8 mouse cellular contexts compared by ENCODE assay signal in the genomic region with DNA sequence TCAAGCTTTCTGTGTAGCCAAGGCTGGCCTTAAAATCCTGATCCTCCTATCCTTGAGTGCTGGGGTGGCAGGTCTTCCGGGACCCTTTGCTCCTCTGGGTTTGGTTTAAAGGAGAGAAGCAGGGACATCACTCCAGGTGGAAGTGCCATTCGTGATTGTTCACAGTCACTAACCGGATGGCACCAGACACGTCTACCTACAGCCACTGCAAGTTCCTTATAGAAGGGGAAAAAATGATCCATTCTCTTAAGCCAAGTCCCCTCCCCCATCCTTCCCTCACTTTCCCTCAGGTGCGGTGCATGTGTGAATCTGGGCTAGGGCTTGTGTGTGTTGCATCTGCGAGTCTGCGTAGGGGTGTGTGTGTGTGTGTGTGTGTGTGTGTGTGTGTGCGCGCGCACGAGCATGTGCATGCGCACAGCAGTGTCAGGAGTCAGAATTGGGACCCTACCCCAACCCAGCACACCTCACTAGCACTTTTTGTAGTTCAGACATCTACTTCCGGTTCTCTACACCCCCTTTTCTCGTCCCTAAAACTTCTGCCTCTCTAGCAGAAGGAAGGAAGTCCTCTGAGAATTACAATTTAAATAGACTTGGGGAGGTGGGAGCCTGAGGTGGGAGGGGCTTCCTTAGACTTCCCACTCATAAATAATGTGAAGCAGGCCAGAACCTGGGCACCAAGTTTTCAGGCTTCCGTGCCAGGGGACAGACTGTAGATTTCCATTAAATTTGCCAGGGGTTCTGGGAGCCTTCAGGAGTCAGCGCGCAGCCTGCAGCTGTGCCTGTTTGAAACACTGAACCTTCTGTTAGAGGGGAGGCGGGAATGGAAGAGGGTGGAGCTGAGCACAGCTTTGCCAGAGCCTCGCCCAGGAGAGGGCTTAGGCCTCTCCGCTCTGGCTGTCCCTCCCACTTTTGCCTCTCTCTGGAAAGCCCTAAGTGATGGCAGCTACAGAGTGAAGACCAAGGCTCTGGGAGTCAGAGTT. TPM values are rescaled to one million over a fixed set of nuclear protein-coding genes. Genes with fewer than 3 reads are reported as not detected.
DNase-seq lines count a peak whose midpoint lies in the region; ATAC-seq and TF ChIP-seq lines count a peak whose summit lies in the region.

No protein-coding gene starts in this region.

- peak; percentile 45 for DNase-seq in kidney, adult 11 months
- DNase-seq in kidney, adult 9 months: no peak
- DNase-seq in hindbrain, embryonic 11.5 days (ENCODE audit: low spot score): peak; percentile 55
- peak; percentile 22 for DNase-seq in left cerebral cortex, postnatal 4 days
- DNase-seq in thymus, postnatal 4 days: peak; percentile 52

- 25% methylated on average over 20 of the region's 20 CpGs for WGBS in forebrain, embryonic 16.5 days
- WGBS in hindbrain, embryonic 11.5 days: 28% methylated on average over 20 of the region's 20 CpGs
- 36% methylated on average over 20 of the region's 20 CpGs for WGBS in midbrain, embryonic 12.5 days

- TF ChIP-seq POLR2A in bone marrow macrophage, adult 2 months (IDR thresholded peaks at IDR 0.05; ENCODE audit: borderline replicate concordance, low read depth, low read length): no peak

- H3K27ac ChIP-seq in bone marrow macrophage, adult 2 months (ENCODE audit: insufficient read depth, low read depth, low read length): peak overlapping the region; percentile 46
- no peak overlapping the region for H3K27ac ChIP-seq in forebrain, embryonic 16.5 days (ENCODE audit: low read length)
- no peak overlapping the region for H3K27ac ChIP-seq in hindbrain, embryonic 11.5 days (ENCODE audit: low read depth, low read length)
- 0 out of 2 replicates have a peak overlapping the region, but pooled peaks have one; percentile 10 for H3K27ac ChIP-seq in midbrain, embryonic 12.5 days (replicated peaks)

- peaks cover 34% of the 10 kb centered on the region for H3K27me3 ChIP-seq in forebrain, embryonic 16.5 days (replicated peaks; ENCODE audit: control insufficient read depth, insufficient read depth, low read length)
- peaks cover 33% of the 10 kb centered on the region for H3K27me3 ChIP-seq in hindbrain, embryonic 11.5 days (ENCODE audit: control insufficient read depth, insufficient read depth, low read length)
- peaks cover 51% of the 10 kb centered on the region for H3K27me3 ChIP-seq in midbrain, embryonic 12.5 days

- TF ChIP-seq CTCF in bone marrow macrophage, adult 2 months (IDR thresholded peaks at IDR 0.05; ENCODE audit: low read depth, low read length): no peak

- peaks cover 42% of the 10 kb centered on the region for H3K4me1 ChIP-seq in bone marrow macrophage, adult 2 months (ENCODE audit: control insufficient read depth, insufficient read depth, low read length)
- peaks cover 18% of the 10 kb centered on the region for H3K4me1 ChIP-seq in forebrain, embryonic 16.5 days (replicated peaks; ENCODE audit: control insufficient read depth, insufficient read depth, low read length)
- 0 out of 2 replicates have a peak, but pooled peaks cover 4% of the 10 kb centered on the region for H3K4me1 ChIP-seq in hindbrain, embryonic 11.5 days (replicated peaks; ENCODE audit: control insufficient read depth, insufficient read depth, low read length)
- peaks cover 33% of the 10 kb centered on the region for H3K4me1 ChIP-seq in midbrain, embryonic 12.5 days

- ATAC-seq in forebrain, embryonic 16.5 days: peak; percentile 74
- ATAC-seq in hindbrain, embryonic 11.5 days (ENCODE audit: low FRiP score): no peak
- ATAC-seq in midbrain, embryonic 12.5 days (ENCODE audit: low FRiP score, low read depth): no peak

- H3K4me3 ChIP-seq in bone marrow macrophage, adult 2 months (ENCODE audit: insufficient read depth, low read length): 0 out of 2 replicates have a peak overlapping the region, but pooled peaks have one; percentile 10
- no peak overlapping the region for H3K4me3 ChIP-seq in forebrain, embryonic 16.5 days (replicated peaks; ENCODE audit: low read length)
- no peak overlapping the region for H3K4me3 ChIP-seq in hindbrain, embryonic 11.5 days (ENCODE audit: low read depth, low read length)
- no peak overlapping the region for H3K4me3 ChIP-seq in midbrain, embryonic 12.5 days

- no peaks in the 10 kb centered on the region for H3K36me3 ChIP-seq in forebrain, embryonic 16.5 days (ENCODE audit: control insufficient read depth, insufficient read depth)
- no peaks in the 10 kb centered on the region for H3K36me3 ChIP-seq in hindbrain, embryonic 11.5 days (ENCODE audit: control insufficient read depth, insufficient read depth, low read length)
- H3K36me3 ChIP-seq in midbrain, embryonic 12.5 days: no peaks in the 10 kb centered on the region

- no peaks in the 10 kb centered on the region for H3K9me3 ChIP-seq in forebrain, embryonic 16.5 days (ENCODE audit: control insufficient read depth, low read length)
- H3K9me3 ChIP-seq in hindbrain, embryonic 11.5 days (ENCODE audit: control insufficient read depth, low read length): no peaks in the 10 kb centered on the region
- H3K9me3 ChIP-seq in midbrain, embryonic 12.5 days: no peaks in the 10 kb centered on the region

- no peak overlapping the region for H3K9ac ChIP-seq in forebrain, embryonic 16.5 days (replicated peaks; ENCODE audit: low read depth, low read length)
- H3K9ac ChIP-seq in hindbrain, embryonic 11.5 days (ENCODE audit: low read depth, low read length): no peak overlapping the region
- H3K9ac ChIP-seq in midbrain, embryonic 12.5 days (replicated peaks): no peak overlapping the region

- intact Hi-C loops in left cerebral cortex, postnatal 4 days (cut with DNase I): no loop called here

- no peak overlapping the region for H3K4me2 ChIP-seq in forebrain, embryonic 16.5 days (ENCODE audit: low read length)
- no peak overlapping the region for H3K4me2 ChIP-seq in hindbrain, embryonic 11.5 days (replicated peaks; ENCODE audit: low read depth, low read length)
- H3K4me2 ChIP-seq in midbrain, embryonic 12.5 days (replicated peaks): peak overlapping the region; percentile 6; the same call in 1 of the 2 replicates

RNA-seq across cellular contexts. Expression of a gene that starts 3.1 kb away (rescaled TPM):
- polyA plus RNA-seq in bone marrow macrophage, adult 2 months (2012; ENCODE audit: insufficient read depth, insufficient read length, missing spikeins): 23.4 and 23.9 TPM in 2 replicates
- polyA plus RNA-seq in forebrain, embryonic 16.5 days (2015; fragmentation: Nextera tagmentation; extraction: Ambion mirVana): 1.3 and 2.0 TPM in 2 replicates
- polyA plus RNA-seq in hindbrain, embryonic 11.5 days (2014; fragmentation: Nextera tagmentation; extraction: Ambion mirVana): 3.0 and 3.4 TPM in 2 replicates
- 1 to 10 TPM; 1.8 to 3.3 TPM for total RNA-seq in left cerebral cortex, postnatal 4 days (2021)
- polyA plus RNA-seq in midbrain, embryonic 12.5 days (2016; fragmentation: Nextera tagmentation; extraction: Ambion mirVana): 2.9 TPM in 2 replicates

RNA-seq across cellular contexts. Expression of a gene that starts 10.5 kb away (rescaled TPM):
- polyA plus RNA-seq in bone marrow macrophage, adult 2 months (2012; ENCODE audit: insufficient read depth, insufficient read length, missing spikeins): not detected in 2 replicates
- 0.30 and 0.39 TPM in 2 replicates for polyA plus RNA-seq in forebrain, embryonic 16.5 days (2015; fragmentation: Nextera tagmentation; extraction: Ambion mirVana)
- polyA plus RNA-seq in hindbrain, embryonic 11.5 days (2014; fragmentation: Nextera tagmentation; extraction: Ambion mirVana): 0.39 and 0.90 TPM in 2 replicates
- total RNA-seq in left cerebral cortex, postnatal 4 days (2021): 1 to 10 TPM; 2.9 to 3.4 TPM
- 0.56 and 1.6 TPM in 2 replicates for polyA plus RNA-seq in midbrain, embryonic 12.5 days (2016; fragmentation: Nextera tagmentation; extraction: Ambion mirVana)

RNA-seq across cellular contexts. Expression of a gene that starts 41.2 kb away (rescaled TPM):
- polyA plus RNA-seq in bone marrow macrophage, adult 2 months (2012; ENCODE audit: insufficient read depth, insufficient read length, missing spikeins): 19.2 and 20.9 TPM in 2 replicates
- polyA plus RNA-seq in forebrain, embryonic 16.5 days (2015; fragmentation: Nextera tagmentation; extraction: Ambion mirVana): 78.8 and 84.8 TPM in 2 replicates
- polyA plus RNA-seq in hindbrain, embryonic 11.5 days (2014; fragmentation: Nextera tagmentation; extraction: Ambion mirVana): 81.2 and 88.5 TPM in 2 replicates
- total RNA-seq in left cerebral cortex, postnatal 4 days (2021): 10 to 100 TPM; 28.6 to 31.6 TPM
- 94.0 and 98.4 TPM in 2 replicates for polyA plus RNA-seq in midbrain, embryonic 12.5 days (2016; fragmentation: Nextera tagmentation; extraction: Ambion mirVana)

RNA-seq across cellular contexts. Expression of a gene that starts 52.4 kb away (rescaled TPM):
- not detected in 2 replicates for polyA plus RNA-seq in bone marrow macrophage, adult 2 months (2012; ENCODE audit: insufficient read depth, insufficient read length, missing spikeins)
- polyA plus RNA-seq in forebrain, embryonic 16.5 days (2015; fragmentation: Nextera tagmentation; extraction: Ambion mirVana): 4.1 and 6.6 TPM in 2 replicates
- polyA plus RNA-seq in hindbrain, embryonic 11.5 days (2014; fragmentation: Nextera tagmentation; extraction: Ambion mirVana): not detected in 2 replicates
- 10 to 100 TPM in 1 of 2 experiments, 1 to 10 TPM in 1; 9.9 to 14.0 TPM for total RNA-seq in left cerebral cortex, postnatal 4 days (2021)
- not detected in 2 replicates for polyA plus RNA-seq in midbrain, embryonic 12.5 days (2016; fragmentation: Nextera tagmentation; extraction: Ambion mirVana)

Comparison
In these comparisons a context has a peak if more than half of its experiments do, and no peak if none do; other contexts are left out.
1. H3K27ac ChIP-seq: peak in bone marrow macrophage, adult 2 months (single experiment) and midbrain, embryonic 12.5 days (single experiment); none in forebrain, embryonic 16.5 days (single experiment) and hindbrain, embryonic 11.5 days (single experiment).